Mouse (Mus musculus): ENCODE data around the gene Six5.

DNA sequence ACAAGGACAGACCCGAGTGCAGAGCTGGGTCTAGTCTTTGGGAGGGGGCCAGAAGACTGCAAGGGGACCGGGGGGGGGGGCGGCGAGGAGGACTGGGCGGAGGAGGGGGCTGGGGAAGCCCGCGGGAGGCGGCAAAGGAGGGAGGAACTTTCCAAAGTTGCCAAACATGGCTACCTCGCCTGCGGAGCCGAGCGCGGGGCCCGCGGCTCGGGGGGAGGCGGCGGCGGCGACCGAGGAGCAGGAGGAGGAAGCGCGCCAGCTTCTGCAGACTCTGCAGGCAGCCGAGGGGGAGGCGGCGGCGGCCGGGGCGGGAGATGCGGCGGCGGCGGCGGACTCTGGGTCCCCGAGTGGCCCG lies at the start of gene Six5:
- TF ChIP-seq CTCF (IDR thresholded peaks at IDR 0.05; ENCODE audit: borderline replicate concordance, insufficient read depth, low read length) (no peak), POLR2A (IDR thresholded peaks at IDR 0.05; ENCODE audit: low read depth, low read length) (no peak)
